Mouse (Mus musculus): ENCODE results near the gene Upk2. TPM values are rescaled to one million over a fixed set of nuclear protein-coding genes. Genes with fewer than 3 reads are reported as not detected.

Gene Upk2
- polyA plus RNA-seq (2021; fragmentation: Nextera tagmentation), result not detected in 2 replicates
- long read RNA-seq, experiment 1, result 0 reads
- long read RNA-seq, experiment 2, result 0 reads

DNA sequence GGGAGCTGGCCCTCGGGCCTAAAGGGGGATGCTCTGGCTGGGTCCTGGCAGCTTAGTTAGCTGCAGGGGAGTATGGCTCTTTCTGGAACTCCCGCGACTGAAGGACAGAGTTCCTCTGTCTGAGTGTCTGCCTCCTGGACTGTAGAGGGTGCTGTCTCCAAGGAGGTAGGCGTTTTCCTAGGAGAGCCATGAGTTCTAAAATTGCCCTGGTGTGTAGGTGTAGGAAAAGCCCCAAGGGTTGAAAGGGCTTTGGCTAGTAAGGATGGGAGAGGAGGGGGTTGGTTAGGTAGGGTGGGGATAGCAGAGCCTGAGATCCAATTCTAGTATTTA, at the start of gene Upk2:
Gene Upk2, minus strand, starts transcription at position 86 of the 330 bp plus-strand sequence.

DNA sequence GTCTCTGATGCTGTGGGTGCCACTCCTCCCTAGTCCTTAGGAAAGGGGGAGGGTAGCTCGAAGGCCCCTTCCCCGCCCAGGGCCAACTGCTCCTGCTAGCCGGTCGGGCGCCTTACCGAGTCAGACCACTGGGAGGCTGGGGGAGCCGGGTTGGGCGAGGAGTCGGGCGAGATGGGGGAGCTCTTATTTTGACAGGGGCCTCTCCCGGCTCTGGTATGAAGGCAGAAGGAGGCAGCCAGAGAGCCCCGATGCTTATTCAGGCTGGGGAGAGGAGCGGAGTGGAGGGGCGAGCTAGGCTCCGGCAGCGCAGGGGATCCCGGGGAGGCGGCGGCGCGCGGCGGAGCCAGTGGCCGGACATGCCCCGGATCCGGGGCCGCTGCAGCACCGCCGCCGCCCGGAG, 27.8 kb upstream of the Upk2 start, which contains the start of gene Bcl9l:
Gene Bcl9l, plus strand, starts transcription at position 274 of the 400 bp plus-strand sequence.

DNA sequence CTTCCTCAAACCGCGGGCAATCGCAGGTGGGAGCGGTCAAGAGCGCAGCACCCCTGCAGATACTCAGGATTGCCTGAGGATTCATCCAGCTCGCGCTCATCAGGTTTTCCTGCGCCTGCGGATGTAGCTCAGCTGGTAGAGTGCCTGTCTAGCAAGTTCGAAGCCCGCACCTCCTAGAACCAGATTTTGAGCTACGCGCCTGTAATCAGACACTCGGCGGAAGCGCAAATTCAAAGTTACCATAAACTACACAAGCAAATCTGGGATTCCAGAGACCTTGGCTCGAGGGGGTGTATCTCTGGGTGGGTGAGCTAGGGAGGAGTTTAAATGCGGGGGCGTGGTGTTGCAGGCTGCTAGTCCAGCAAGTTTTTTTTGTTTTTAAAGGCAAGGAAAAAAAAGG, 13.8 kb downstream of the Upk2 start, which contains the start of gene Foxr1:
Gene Foxr1, minus strand, starts transcription at position 176 of the 400 bp plus-strand sequence.

DNA sequence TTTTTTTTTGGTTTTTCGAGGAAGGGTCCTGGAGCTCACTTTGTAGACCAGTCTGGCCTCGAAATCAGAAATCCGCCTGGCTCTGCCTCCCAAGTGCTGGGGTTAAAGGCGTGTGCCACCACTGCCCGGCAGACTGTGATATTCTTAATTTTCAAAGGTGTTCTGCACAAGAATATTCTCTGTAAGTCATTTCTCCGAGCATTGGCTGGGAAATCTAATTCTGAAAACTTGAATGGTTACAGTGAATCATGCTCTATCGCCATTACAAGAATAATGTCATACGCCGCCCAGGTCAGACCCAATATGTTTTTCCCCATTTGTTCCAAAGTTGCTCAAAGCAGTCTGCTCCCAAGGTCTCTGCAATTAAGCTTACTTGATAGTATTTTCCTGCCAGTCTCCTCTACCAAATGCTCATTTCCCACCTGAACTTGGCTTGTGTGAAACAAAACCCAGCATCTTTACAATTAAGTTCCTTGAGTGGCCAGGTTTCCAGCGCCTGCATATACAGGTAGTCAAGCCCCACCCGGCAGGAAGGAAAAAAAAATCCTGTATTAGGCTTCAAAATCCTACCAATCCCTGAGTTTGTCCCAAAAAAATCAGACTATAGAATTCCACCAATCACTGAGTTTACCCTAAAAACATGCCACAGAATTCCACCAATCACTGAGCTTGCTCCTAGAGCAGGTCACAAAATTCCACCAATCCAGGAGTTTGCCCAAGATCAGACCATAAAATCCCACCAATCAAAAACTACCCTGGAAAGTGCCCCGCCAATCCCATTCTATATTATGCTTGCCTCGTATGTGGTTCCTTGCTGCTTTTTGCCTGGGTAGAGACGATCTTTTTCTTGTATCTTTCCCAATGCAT, 36.0 kb downstream of the Upk2 start, which contains the start of gene Ccdc84:
Gene Ccdc84, minus strand, starts transcription at position 51 of the 867 bp plus-strand sequence.

DNA sequence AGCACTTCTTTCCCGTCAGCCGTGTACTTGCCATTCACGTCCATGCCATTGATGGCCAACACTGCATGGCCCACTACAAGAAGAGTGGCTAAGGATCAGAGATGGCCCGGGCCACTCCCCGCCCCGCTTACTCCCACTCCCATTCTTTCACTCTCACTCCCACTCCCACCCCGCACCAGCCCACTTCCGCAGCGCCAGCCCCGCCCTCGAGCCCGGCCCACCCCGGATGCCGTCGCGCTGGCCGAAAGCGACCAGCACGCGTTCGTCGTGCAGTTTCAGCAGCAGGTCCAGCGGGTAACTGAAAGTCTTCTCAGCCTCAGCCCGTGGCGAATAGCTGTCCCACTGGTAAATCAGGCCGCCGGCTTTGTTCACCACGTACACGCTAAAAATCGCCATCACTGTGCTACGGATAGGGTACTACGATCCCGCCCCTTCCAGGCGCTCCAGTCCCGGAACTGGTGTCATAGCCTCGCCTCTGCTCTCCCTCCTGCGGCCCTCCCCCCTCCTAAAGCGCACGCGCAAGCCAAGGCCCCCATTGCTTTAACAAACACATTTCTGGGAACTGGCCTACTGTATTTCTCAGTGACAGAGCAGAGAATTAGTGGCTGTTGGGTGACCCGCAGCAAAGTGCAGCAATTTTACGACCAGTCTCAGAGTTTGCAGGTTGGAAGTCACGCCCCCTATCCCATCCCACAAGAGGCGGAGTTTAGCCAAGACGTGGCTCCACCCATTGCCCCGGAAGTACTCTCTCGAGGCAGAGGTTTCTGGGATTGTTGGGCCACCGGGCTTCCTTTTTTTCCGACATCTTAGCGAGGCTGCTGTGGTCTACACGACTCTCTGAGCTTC, 47.6 kb downstream of the Upk2 start, which contains the start of the genes Rps25 and Trappc4:
Gene Rps25, plus strand, starts transcription at position 234 of the 846 bp plus-strand sequence.
Gene Trappc4, minus strand, starts transcription at position 695 of the 846 bp plus-strand sequence.

Other genes starting within 250 kb of the Upk2 start
- 8.2 and 8.3 TPM in 2 replicates for gene Cbl, start 220.9 kb downstream of the Upk2 start, polyA plus RNA-seq (2021; fragmentation: Nextera tagmentation)
- gene Ccdc153, start 214.3 kb downstream of the Upk2 start, polyA plus RNA-seq (2021; fragmentation: Nextera tagmentation), result 5.5 and 6.3 TPM in 2 replicates
- gene Pdzd3, start 203.5 kb downstream of the Upk2 start, polyA plus RNA-seq (2021; fragmentation: Nextera tagmentation), result 0.29 and 0.55 TPM in 2 replicates
- gene Nlrx1, start 186.4 kb downstream of the Upk2 start, polyA plus RNA-seq (2021; fragmentation: Nextera tagmentation), result 3.7 and 6.2 TPM in 2 replicates
- gene Abcg4, start 166.4 kb downstream of the Upk2 start, polyA plus RNA-seq (2021; fragmentation: Nextera tagmentation), result 16.5 and 27.8 TPM in 2 replicates
- 3.3 and 4.6 TPM in 2 replicates for gene Hinfp, start 149.3 kb downstream of the Upk2 start, polyA plus RNA-seq (2021; fragmentation: Nextera tagmentation)
- gene C2cd2l, start 134.7 kb downstream of the Upk2 start, polyA plus RNA-seq (2021; fragmentation: Nextera tagmentation), result 18.2 and 67.4 TPM in 2 replicates
- gene Dpagt1, start 129.0 kb downstream of the Upk2 start, polyA plus RNA-seq (2021; fragmentation: Nextera tagmentation), result 8.7 and 14.8 TPM in 2 replicates
- gene H2afx, start 120.3 kb downstream of the Upk2 start, polyA plus RNA-seq (2021; fragmentation: Nextera tagmentation), result 41.4 and 74.1 TPM in 2 replicates
- gene Hmbs, start 110.7 kb downstream of the Upk2 start, polyA plus RNA-seq (2021; fragmentation: Nextera tagmentation), result 26.9 and 35.2 TPM in 2 replicates
- 40.5 and 45.1 TPM in 2 replicates for gene Vps11, start 93.3 kb downstream of the Upk2 start, polyA plus RNA-seq (2021; fragmentation: Nextera tagmentation)
- 15.2 and 19.6 TPM in 2 replicates for gene Hyou1, start 75.5 kb downstream of the Upk2 start, polyA plus RNA-seq (2021; fragmentation: Nextera tagmentation)
- gene Slc37a4, start 58.1 kb downstream of the Upk2 start, polyA plus RNA-seq (2021; fragmentation: Nextera tagmentation), result 21.9 and 23.6 TPM in 2 replicates
- 1,852 and 1,982 TPM in 2 replicates for gene Rps25, start 47.8 kb downstream of the Upk2 start, polyA plus RNA-seq (2021; fragmentation: Nextera tagmentation)
- 159 and 195 TPM in 2 replicates for gene Trappc4, start 47.4 kb downstream of the Upk2 start, polyA plus RNA-seq (2021; fragmentation: Nextera tagmentation)
- 5.6 and 7.5 TPM in 2 replicates for gene Ccdc84, start 36.4 kb downstream of the Upk2 start, polyA plus RNA-seq (2021; fragmentation: Nextera tagmentation)
- gene Foxr1, start 13.8 kb downstream of the Upk2 start, polyA plus RNA-seq (2021; fragmentation: Nextera tagmentation), result not detected in 2 replicates
- 3.7 and 5.7 TPM in 2 replicates for gene Bcl9l, start 27.8 kb upstream of the Upk2 start, polyA plus RNA-seq (2021; fragmentation: Nextera tagmentation)
- not detected in 2 replicates for gene Cxcr5, start 106.9 kb upstream of the Upk2 start, polyA plus RNA-seq (2021; fragmentation: Nextera tagmentation)
- gene Ddx6, start 149.9 kb upstream of the Upk2 start, polyA plus RNA-seq (2021; fragmentation: Nextera tagmentation), result 15.6 and 18.4 TPM in 2 replicates
- gene Treh, start 218.3 kb upstream of the Upk2 start, polyA plus RNA-seq (2021; fragmentation: Nextera tagmentation), result not detected in 2 replicates